Comparison of ENCODE assay signal across 9 mouse cellular contexts in the genomic region with DNA sequence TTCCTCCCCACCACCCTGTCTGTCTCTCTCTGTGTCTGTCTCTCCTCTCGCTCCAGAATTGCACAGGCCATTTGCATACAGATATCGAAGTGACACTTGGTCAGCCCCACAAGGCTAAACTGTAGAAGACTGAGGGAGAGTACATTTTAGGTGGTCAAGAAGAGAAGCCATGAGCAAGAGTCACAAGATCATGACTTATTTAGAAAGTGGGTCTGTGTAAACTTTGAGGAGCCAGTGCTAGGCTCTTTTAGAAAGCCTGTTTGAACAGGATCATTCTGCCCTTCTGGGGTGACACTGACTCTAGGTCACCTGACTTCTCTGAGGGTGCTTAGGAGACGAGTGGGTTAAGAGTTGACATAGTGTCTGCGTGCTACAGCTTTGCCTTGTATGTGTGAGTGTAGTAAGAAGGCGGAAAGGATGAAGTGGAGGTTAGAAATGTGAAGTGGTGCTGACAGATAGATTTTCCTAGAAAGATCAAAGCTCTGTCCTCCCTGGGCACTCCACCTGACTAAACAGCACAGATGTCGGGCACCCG. TPM values are rescaled to one million over a fixed set of nuclear protein-coding genes. Genes with fewer than 3 reads are reported as not detected.
DNase-seq lines count a peak whose midpoint lies in the region; ATAC-seq lines count a peak whose summit lies in the region.
"Had no signal": no experiment of that assay in that cellular context is flagged by ENCODE, and none has a peak within 500 bp of the region (broad histone marks: within the 10 kb centered on the region; RNA-seq: fewer than 3 reads in every experiment).

No protein-coding gene starts in this region.

- WGBS in heart, embryonic 15.5 days: 27% methylated on average over 7 of the region's 7 CpGs
- 82% methylated on average over 7 of the region's 7 CpGs for WGBS in forebrain, embryonic 14.5 days
- WGBS in hindbrain, embryonic 16.5 days: 54% methylated on average over 7 of the region's 7 CpGs
- WGBS in midbrain, embryonic 16.5 days: 55% methylated on average over 7 of the region's 7 CpGs

- DNase-seq in heart, adult 18-20 months: no peak
- DNase-seq in forebrain, embryonic 14.5 days (ENCODE audit: low spot score): no peak
- no peak for DNase-seq in left cerebral cortex, adult 11 months (ENCODE audit: low spot score)

- no peaks in the 10 kb centered on the region for H3K9me3 ChIP-seq in heart, embryonic 15.5 days (replicated peaks)
- H3K9me3 ChIP-seq in forebrain, embryonic 14.5 days (replicated peaks; ENCODE audit: control insufficient read depth, low read length): no peaks in the 10 kb centered on the region
- H3K9me3 ChIP-seq in hindbrain, embryonic 16.5 days (ENCODE audit: control insufficient read depth, low read length): no peaks in the 10 kb centered on the region
- no peaks in the 10 kb centered on the region for H3K9me3 ChIP-seq in midbrain, embryonic 16.5 days (replicated peaks; ENCODE audit: control insufficient read depth, low read length, poor library complexity, severe bottlenecking)

- H3K4me1 ChIP-seq in heart, embryonic 15.5 days (replicated peaks): no peaks in the 10 kb centered on the region
- peaks cover 42% of the 10 kb centered on the region for H3K4me1 ChIP-seq in forebrain, embryonic 14.5 days (ENCODE audit: control insufficient read depth, insufficient read depth, low read length)
- peaks cover 35% of the 10 kb centered on the region for H3K4me1 ChIP-seq in hindbrain, embryonic 16.5 days (ENCODE audit: control insufficient read depth, insufficient read depth, low read depth, low read length)
- peaks cover 49% of the 10 kb centered on the region for H3K4me1 ChIP-seq in midbrain, embryonic 16.5 days (ENCODE audit: control insufficient read depth, insufficient read depth, low read length)

- peak overlapping the region; percentile 29 for H3K4me3 ChIP-seq in heart, embryonic 15.5 days
- H3K4me3 ChIP-seq in forebrain, embryonic 14.5 days (ENCODE audit: low read depth, low read length): no peak overlapping the region
- H3K4me3 ChIP-seq in hindbrain, embryonic 16.5 days (ENCODE audit: low read length): no peak overlapping the region
- no peak overlapping the region for H3K4me3 ChIP-seq in midbrain, embryonic 16.5 days (ENCODE audit: low read depth, low read length)

- peak overlapping the region; percentile 64 for H3K4me2 ChIP-seq in heart, embryonic 15.5 days
- peak overlapping the region; percentile 28; the same call in 1 of the 2 replicates for H3K4me2 ChIP-seq in forebrain, embryonic 14.5 days (ENCODE audit: low read length)
- peak overlapping the region; percentile 40 for H3K4me2 ChIP-seq in hindbrain, embryonic 16.5 days (ENCODE audit: low read length)
- peak overlapping the region; percentile 41 for H3K4me2 ChIP-seq in midbrain, embryonic 16.5 days (ENCODE audit: low read length)

- ATAC-seq in heart, embryonic 15.5 days (replicated peaks; ENCODE audit: insufficient number of reproducible peaks, insufficient read depth, low FRiP score, low read depth): no peak
- ATAC-seq in forebrain, embryonic 14.5 days: 0 out of 2 replicates have a peak, but pooled peaks have one; percentile 6
- ATAC-seq in hindbrain, embryonic 16.5 days: no peak; the same call in 1 of the 2 replicates
- ATAC-seq in midbrain, embryonic 16.5 days: peak; percentile 33
- ATAC-seq in activated CD4-positive, CD25-positive, alpha-beta regulatory T cell, adult 4 months: no peak
- ATAC-seq: inflammation-experienced regulatory T-cells, adult 6 months had no signal

- H3K9ac ChIP-seq in heart, embryonic 15.5 days: no peak overlapping the region
- no peak overlapping the region for H3K9ac ChIP-seq in forebrain, embryonic 14.5 days (ENCODE audit: low read length)
- no peak overlapping the region for H3K9ac ChIP-seq in hindbrain, embryonic 16.5 days (ENCODE audit: low read depth, low read length)
- 0 out of 2 replicates have a peak overlapping the region, but pooled peaks have one; percentile 38 for H3K9ac ChIP-seq in midbrain, embryonic 16.5 days (ENCODE audit: low read depth, low read length)
- H3K9ac ChIP-seq: liver, embryonic 14.5 days had no signal

- no peak overlapping the region for H3K27ac ChIP-seq in heart, embryonic 15.5 days
- H3K27ac ChIP-seq in forebrain, embryonic 14.5 days (ENCODE audit: low read depth, low read length): no peak overlapping the region
- peak overlapping the region; percentile 65 for H3K27ac ChIP-seq in hindbrain, embryonic 16.5 days (ENCODE audit: low read depth, low read length)
- peak overlapping the region; percentile 76 for H3K27ac ChIP-seq in midbrain, embryonic 16.5 days (ENCODE audit: low read length)
- H3K27ac ChIP-seq: liver, embryonic 14.5 days had no signal

- no peaks in the 10 kb centered on the region for H3K36me3 ChIP-seq in heart, embryonic 15.5 days
- no peaks in the 10 kb centered on the region for H3K36me3 ChIP-seq in forebrain, embryonic 14.5 days (ENCODE audit: control insufficient read depth, insufficient read depth, low read length)
- H3K36me3 ChIP-seq in hindbrain, embryonic 16.5 days (ENCODE audit: control insufficient read depth, insufficient read depth, low read length): no peaks in the 10 kb centered on the region
- H3K36me3 ChIP-seq in midbrain, embryonic 16.5 days (ENCODE audit: control insufficient read depth, insufficient read depth, low read length): no peaks in the 10 kb centered on the region

- no peaks in the 10 kb centered on the region for H3K27me3 ChIP-seq in heart, embryonic 15.5 days
- H3K27me3 ChIP-seq in forebrain, embryonic 14.5 days (replicated peaks; ENCODE audit: control insufficient read depth, insufficient read depth, low read length): no peaks in the 10 kb centered on the region
- no peaks in the 10 kb centered on the region for H3K27me3 ChIP-seq in hindbrain, embryonic 16.5 days (replicated peaks; ENCODE audit: control insufficient read depth, insufficient read depth, low read length)
- H3K27me3 ChIP-seq in midbrain, embryonic 16.5 days (ENCODE audit: control insufficient read depth, insufficient read depth, low read depth, low read length): no peaks in the 10 kb centered on the region

RNA-seq across cellular contexts. Expression of a gene that starts 30.3 kb away (rescaled TPM):
- 0.39 and 1.0 TPM in 2 replicates for polyA plus RNA-seq in heart, embryonic 15.5 days (2015; fragmentation: Nextera tagmentation; extraction: Ambion mirVana)
- 1 to 10 TPM in 1 of 2 experiments, under 1 TPM in 1; 0.15 to 1.2 TPM for total RNA-seq in heart, adult 18-20 months (2021)
- polyA plus RNA-seq in forebrain, embryonic 14.5 days (2014; fragmentation: Nextera tagmentation; extraction: Ambion mirVana): 23.5 and 27.1 TPM in 2 replicates
- 5.3 and 8.8 TPM in 2 replicates for polyA plus RNA-seq in hindbrain, embryonic 16.5 days (2015; fragmentation: Nextera tagmentation; extraction: Ambion mirVana)
- polyA plus RNA-seq in midbrain, embryonic 16.5 days (2015; fragmentation: Nextera tagmentation; extraction: Ambion mirVana): 13.0 and 15.4 TPM in 2 replicates
- 10 to 100 TPM; 12.7 to 17.2 TPM for polyA plus RNA-seq in activated CD4-positive, CD25-positive, alpha-beta regulatory T cell, adult 4 months (2017; shearing (Covaris generic))

Comparison
In these comparisons a context has a peak if more than half of its experiments do, and no peak if none do; other contexts are left out.
1. ATAC-seq: peak in forebrain, embryonic 14.5 days (single experiment) and midbrain, embryonic 16.5 days (single experiment); none in heart, embryonic 15.5 days (single experiment), hindbrain, embryonic 16.5 days (single experiment) and activated CD4-positive, CD25-positive, alpha-beta regulatory T cell, adult 4 months (single experiment).
2. H3K27ac ChIP-seq: peak in hindbrain, embryonic 16.5 days (single experiment) and midbrain, embryonic 16.5 days (single experiment); none in heart, embryonic 15.5 days (single experiment) and forebrain, embryonic 14.5 days (single experiment).
3. Peak in every context shown above with its lines, with median percentiles within 50 percentile points of each other: H3K4me2 ChIP-seq.